Mouse (Mus musculus): ENCODE results near the gene Mrps9.
"Not testable (repeated sequence)": the region's sequence is repeated elsewhere in the genome, so short reads cannot be mapped to it uniquely, and the experiment has no call there.

Mrps9 gene

DNA sequence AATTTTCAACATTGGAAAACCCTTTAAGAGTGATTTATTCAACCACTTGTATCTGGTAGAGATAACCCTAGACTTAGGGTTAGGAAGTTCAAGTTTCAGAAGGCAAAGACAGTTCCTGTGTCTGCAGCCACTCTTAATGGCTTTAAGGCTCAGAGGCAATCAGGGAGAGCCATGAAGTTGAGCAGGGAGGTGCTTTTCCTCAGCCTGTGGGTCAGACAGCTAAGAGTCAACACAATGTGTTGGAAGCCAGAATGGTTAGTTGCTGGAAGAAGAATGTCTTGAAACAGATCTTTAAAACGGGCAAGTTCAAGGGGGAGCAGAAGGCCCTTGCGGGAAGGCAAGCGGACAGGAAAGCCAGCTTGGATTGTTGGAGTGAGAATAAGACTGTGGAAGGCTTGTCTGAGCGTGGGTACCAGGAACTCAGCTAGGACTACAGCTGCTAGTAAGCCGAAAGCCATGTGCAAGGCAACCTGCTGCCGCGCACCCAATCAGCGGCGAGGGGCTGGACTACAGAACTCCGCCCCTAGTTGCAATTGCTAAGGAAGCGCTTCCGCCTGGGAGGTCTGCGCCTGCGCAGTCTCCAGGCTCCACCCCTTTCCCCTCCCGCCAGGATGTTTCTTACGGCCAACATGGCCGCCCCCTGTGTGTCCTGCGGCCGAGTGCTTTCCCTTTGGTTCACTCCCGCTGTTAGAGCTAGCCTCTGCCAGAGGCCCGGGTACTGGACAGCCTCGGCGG is at the start of gene Mrps9:
Gene Mrps9 (plus strand): TSS at position 571 of the 735 bp plus-strand sequence.
- peak; percentile 98 to 99 for DNase-seq

DNA sequence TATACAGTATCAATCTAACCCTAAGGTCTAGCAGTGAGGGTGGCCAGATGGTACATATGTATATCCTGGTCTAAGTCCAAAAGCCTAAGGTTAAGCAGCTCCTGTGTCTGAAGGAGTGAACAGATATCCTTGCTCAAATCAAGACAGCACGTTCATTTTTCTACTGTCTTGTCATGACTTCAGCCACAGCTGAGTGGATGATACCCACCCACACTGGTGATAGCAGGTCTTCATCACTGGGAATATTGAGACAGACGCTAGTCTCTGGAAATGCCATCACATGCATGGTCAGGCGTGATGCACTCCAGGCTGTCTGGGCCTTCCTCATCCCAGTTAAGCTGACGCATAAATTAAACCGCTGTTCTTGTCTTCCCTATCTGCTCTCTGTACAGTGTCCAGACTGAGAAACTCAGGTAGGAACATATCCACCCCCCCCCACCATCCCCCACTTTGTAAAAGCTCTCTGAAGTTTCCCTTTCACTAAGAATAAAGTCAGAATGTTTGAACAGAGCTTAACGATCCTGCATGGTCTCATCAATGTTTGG is 37.7 kb upstream of the Mrps9 start:
- DNase-seq, result no peak

DNA sequence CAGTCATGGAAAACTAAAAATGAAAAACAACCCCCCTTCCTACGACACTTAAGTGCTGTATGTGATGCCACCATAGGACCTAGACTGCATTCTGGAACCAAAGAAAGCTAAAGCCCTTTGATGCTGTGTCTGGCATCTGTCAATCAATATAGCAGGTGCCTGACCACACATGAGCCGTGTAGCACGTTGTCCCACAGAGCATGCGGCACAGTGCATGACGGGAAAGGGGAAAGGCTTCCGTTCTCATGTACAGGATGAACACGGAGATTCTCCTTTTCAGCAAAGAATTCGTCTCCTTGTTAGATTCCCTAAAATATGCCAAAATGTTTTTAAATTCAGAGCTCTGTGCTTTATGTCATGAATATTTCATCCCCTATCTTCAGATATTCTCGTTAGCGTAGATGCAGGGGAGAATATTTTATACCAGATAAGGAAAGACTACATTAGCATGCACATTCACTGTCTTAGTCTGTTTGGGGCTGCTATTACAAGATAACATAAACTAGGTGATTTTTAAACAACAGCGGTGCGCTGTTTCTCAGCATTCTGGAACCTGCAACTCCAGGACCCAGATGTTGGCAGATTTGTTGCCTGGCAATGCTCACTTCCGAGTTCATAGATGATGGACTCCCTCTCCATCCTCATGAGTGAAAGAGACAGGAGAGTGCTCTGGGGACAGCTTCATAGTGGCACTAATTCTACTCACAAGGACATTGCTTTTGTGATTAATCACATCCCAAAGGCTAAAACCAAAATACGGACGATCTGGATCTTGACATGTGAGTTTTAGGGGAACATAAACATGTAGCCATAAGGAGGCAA is 36.0 kb upstream of the Mrps9 start:
- no peak for DNase-seq

DNA sequence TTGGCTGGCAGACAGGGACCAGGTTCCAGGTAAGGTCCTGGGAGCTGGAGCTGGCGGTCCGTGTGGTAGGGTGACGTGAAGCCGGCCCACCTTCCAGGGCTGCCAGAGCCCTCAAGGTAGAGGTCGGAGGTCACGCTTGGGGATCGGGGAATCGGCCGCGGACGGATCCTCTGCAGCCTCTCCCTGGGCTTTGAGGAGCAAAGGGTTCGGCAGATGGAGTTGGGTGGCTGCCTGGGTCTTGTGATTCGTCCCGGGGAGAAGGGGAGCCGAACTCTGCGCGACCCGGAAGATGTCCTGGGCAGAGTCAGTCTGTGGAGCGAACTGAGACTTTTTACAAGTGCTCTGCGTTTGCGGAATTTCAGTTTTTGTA is 350 bp downstream of the Mrps9 start:
- DNase-seq, result no peak

DNA sequence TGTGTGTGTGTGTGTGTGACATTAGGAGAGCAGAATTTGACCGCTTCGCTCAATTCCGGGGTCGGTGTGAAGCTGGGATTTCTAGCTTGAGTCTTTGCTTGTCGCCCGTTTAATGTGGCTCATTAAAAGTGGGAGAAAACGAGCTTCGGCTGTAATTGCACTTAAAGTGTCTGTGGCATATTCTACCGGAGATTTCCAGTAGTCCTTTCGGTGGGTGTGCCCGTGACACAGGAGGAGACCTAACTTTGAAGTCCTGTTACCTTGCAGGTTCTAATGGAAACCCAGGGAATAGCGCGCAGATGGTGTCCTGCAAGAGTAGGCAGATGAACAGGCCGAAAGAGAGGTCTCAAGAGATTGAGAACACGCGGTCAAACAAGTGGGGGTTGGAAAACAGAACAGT is 777 bp downstream of the Mrps9 start:
- DNase-seq, result peak; percentile 11 to 18

DNA sequence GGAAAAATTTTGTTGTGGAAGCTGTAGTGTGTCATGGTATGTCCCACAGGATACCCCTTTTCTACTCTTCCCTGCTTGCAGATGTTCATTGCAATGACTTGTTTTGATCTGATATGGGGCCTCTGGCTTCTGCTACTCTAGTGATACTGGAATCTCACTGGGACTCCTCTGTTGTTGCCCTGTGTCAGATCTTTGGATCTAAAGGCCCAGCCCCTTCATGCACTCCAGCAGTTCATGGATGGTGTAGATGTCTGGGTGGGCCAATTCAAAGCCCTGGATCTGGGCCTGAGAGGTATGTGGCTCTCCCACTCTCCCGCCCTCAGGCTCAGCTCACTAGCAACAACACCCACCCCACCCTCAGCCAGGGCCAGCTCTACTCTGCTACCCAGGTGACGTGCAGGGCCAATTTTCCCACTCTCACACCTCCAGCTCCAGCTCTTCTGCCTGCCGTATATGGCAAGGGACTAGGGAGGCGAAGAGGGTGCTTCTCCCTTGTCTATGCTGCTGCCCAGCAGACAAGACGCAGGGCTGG is 13.8 kb downstream of the Mrps9 start:
- DNase-seq, result no peak

DNA sequence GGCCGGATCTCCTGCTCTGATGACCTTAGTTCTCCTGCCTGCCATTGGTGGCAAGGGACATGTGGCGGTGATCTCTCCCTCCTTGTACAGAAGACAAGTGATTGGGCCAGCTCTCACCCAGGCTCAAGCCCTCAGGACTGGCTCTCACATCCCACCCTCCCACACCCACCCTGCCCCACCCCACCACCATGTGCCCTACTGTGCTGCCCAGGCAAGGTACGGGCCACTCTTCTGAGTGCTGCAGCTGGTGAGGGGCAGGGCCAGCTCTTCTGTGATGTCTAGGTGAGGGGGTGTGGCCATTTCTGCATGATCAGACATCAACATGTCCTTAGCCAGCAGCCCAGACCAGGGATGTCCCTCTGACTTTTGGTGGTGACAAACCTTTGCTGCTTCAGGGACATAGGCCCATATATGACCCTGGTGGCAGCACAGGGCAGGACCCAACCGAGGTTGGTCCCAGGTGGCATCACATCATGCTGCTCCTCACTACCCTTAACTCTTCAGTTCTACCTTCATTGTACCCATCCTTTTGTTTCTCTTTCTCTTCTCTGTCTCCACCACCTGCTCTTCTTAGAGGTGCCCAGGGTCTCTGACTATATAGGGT is 14.4 kb downstream of the Mrps9 start:
- no peak for DNase-seq

DNA sequence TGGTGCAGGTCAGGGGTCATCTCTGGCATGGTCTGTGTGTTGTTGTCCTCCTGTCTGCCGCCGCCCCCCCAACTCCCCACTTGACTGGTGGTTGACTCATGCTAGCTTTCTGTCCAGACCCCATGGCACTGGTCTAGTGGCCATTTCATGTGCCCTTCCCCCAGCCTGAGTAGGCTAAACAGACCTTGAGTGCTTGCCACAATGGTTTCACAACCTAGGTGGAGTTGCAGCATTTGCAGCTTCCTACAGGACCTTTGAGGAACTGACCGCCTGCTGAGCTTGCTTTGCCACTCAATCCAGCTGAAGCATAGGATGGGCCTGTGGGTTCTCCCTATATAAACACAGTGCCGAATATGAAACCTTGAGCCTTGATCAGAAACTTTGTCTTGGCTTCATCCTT is 15.0 kb downstream of the Mrps9 start:
- no peak for DNase-seq

DNA sequence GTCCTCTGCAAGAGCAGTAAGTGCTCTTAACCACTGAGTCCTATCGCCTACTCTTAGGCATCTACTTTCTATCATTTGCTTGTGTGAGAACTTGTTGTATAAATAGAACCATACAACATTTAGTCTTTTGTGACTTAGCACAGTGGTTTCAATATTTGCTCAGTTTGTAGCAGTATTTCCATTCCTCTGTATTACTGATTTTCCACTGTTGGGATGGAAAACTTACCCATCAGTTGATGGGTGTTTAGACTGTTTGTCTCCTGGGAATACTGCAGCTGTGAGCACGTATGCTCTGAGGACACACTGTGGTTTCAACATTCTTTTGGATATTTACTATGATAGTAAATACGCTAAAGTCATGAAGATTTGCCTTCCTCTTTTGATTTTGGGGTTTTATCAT is 16.2 kb downstream of the Mrps9 start:
- no peak for DNase-seq

DNA sequence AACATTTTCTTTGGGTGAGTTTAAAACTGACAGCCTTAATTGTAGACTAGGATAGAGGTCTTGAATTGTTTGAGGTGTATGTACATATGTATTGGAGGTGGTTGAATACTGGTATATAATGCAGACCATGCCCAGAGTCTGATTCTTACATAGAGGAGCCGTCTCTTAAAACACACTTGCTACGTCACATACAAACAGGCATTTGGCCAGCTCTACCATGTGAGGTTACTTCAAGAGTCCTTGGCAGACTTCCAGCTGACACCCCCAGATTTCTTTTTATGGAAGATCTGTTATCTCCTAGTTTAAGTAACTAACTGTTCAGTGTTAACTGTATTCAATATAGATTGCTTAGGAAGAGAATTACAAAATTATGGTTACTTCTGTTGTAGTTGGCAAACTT is 23.1 kb downstream of the Mrps9 start:
- DNase-seq, result no peak

DNA sequence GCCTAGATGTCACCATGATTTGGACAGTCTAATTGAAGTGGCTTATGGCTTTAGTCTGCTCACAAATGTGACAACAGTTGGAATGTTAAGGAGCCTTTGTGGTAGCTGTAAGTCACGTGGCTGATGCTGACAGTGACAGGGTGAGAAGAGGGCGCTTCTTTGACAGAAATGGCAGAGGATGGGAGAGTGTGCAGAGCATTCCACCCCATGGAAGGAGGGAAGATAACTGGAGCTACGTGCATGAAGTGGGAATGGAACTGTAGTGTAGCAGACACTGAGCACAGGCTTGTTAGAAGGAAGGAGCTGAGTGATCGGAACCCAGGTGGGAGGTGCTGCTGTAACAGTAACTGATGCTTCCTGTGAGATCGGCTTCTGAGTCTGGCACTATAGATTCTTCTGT is 24.2 kb downstream of the Mrps9 start:
- DNase-seq, result no peak

DNA sequence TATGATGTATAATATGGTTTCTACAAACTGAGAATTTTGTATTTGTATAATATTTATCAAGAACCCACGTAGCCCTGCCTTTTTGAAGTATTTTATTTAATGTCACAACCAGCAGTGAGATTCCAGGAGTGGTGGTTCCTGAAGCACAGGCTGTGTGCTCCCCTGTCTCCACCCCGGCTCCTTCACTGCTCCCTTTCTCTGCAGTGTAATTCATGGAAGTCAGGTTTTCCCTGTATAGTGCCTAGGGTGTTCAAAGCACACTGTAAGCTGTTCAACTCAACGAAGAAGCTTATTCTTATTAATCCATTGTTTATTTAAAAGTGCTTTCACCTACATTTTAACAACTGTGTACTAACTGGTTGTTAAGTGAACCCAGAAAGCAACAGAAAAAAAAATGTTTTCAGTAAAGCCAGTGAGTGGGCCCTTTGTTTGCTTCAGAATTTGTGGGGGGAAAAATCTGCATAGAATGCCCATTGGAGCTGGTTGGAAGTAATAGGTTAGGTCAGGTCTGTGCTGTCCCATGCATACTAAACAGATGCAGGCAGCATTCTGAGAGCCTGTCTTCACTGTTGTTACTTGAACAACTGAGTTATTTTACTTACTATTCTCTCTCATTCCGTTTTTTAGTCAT is 25.5 kb downstream of the Mrps9 start:
- no peak for DNase-seq

DNA sequence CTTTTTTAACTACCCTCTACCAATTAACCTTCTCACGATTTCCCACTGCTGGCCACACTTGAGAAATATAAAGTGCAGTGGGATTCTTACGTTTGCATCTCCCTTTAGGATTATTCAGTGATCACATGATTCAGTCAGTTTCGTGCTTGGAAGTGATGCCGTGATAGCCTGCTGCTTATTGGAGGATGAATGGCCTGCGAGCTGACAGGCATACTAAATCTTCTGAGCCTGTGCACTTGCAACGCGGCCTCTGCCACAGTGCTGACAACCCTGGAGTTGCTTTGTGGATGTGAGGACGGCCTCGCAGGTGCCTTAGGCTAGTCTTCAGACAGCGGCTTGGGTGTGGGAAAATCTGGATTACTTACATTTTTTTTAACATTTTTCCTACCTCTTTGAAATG is 26.2 kb downstream of the Mrps9 start:
- DNase-seq, result peak in 1 of 2 experiments; percentile 11

DNA sequence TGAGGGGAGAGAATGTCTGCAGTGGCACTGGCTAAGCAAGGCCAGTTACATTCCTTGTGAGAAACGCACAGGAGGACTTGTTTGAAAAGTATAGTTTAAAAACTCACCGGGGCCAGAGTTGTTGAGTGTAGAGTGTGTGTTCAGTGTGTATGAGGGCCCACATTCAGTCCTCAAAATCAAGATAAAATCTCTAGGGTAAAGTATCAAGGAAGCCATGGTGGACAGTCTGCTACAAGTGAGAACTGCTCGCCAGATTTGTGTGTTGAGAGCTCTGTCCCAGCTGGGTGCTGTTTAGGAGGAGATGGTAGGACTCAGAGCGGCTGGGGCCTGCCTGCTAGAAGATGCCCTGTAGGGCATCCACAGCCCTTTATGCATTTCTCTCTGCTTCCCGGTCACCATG is 27.8 kb downstream of the Mrps9 start:
- no peak for DNase-seq

DNA sequence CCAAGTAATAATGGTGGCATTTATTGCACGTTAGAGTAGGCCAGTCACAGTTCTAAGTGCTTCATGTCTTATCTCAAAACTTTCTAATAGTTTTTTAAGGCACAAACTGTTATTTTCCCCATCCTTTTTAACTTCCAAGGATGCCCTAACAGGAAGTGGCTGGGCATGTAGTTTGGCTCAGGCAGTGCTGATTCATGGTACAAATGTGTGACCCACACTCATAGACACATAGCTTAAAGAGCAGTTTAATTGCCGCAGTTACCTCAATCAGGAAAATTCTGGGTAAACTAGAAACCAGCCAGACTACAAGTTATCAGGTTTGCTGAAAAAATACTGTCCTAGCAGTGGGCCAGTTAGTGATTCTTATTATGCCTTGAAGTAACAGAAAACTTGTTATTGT is 31.2 kb downstream of the Mrps9 start:
- no peak for DNase-seq

DNA sequence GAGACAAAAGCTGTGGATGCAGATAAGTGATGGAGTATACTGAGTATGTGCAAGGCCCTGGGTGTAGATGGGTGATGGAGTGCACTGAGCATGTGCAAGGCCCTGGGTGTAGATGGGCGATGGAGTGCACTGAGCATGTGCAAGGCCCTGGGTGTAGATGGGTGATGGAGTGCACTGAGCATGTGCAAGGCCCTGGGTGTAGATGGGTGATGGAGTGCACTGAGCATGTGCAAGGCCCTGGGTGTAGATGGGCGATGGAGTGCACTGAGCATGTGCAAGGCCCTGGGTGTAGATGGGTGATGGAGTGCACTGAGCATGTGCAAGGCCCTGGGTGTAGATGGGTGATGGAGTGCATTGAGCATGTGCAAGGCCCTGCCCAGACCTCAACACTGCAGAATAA is 32.4 kb downstream of the Mrps9 start:
- DNase-seq, result not testable (repeated sequence)

DNA sequence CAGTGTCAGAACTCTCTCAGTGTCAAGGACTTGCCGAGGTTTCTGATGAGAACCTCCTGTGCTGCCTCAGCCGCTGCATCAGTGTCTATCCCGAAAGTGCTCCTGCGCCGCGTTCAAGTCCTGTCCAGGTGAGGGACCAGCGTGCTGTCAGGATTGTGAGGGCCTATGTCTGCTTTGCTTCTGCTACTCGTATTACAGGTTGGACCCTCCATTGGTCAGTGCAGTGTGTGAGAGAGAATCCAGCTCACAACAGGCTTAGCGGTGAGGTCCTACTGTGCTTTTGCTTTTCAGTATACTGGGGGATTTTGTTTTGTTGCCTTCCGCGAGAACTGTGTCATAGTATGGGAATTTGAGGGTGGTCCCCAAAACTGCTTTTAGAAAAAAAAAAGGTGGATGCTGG is 36.8 kb downstream of the Mrps9 start:
- DNase-seq, result no peak

DNA sequence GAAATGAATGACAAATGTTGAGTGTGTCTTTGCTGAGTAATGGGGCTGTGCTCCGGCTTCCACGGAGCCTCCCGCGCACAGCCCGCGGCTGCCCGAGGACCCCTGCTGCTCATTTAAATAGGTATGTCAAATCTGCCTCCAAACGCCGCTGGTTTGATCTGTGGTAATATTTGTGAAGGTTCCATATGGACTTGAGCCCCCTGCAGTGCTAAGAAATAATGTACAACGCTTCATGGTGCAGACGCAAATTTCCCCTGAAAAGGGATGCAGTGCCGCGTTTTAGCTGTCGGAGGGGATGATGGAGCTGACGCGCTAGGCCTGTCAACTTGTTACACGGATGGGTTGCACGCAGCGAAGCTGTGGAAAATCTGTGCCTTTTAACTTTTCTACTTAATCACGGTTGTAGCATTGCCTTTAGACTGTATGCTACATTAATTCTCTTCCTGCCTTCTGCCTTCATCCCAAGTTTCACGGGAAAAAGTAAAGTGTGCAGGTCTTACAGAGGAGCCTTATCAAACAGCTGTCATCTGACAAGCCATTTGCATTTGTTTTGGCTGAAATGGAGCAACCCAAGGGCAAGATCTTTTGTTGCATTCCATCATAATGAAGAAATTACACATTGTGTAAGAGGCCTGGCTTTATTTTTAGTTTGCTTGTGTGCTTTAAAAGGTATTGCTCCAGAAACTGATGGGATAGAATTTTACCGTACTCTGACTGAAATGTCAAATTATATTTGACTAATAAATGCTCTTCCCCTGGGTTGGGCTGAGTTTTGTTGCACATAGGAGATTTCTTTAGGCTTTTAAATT is 37.7 kb downstream of the Mrps9 start:
- DNase-seq, result peak; percentile 16 to 20

DNA sequence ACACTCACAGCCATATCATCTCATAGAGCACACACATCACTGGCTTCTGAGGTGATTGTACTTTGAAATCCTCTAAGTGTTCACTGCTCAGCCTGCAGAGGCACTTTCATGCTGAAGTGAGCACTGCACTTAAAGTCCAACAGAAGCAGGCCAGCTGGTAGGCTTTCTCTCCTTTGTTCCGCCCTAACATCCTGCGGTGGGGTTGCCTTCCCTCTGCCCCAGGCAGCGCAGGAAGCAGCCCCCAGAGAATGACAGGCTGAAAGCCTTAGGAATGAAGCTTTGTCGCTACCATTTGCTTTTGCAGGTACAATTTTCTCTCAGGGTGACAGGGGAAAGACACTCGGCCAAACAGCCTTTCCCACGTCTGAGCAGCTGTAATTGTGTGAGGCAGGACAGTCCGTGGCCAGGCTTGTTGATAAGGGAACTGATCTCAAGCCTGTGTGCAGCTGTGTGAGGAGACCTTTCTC is 38.4 kb downstream of the Mrps9 start:
- no peak for DNase-seq

DNA sequence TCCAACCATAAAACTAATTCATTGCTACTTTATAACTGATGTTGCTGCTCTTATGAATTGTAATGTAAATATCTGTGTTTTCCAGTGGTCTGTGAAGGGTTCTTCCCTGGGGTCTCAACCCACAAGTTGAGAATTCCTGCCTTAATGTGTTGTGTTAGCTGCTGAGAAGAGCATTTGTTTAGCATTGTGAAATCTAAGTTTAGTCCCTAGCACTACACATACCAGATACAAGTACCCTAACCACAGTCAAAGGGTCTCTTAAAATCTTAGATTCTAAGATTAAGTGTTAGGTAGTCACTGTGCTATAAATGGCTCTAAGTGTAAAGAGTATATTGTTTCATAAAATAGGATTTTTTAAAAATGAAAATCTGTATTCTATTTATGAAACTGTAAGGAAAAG is 43.7 kb downstream of the Mrps9 start:
- no peak for DNase-seq

DNA sequence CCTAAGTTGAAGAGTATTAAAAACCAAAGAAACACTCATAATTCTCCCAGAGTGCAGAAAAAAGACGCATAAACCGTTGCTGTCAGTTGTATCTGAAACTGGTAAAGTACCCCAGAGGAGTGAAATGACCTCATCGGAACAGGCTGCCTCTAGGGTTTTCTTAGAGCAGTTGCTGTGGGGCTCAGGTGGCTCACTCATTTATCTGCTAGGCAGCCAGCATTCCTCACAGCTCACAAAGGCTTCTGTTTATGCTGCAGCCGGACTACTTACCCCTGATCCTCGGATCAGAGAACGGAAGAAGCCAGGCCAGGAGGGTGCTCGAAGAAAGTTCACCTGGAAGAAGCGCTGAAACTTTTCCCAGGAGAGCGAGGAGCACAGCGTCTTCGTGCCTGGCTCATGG is 54.1 kb downstream of the Mrps9 start:
- DNase-seq, result no peak

DNA sequence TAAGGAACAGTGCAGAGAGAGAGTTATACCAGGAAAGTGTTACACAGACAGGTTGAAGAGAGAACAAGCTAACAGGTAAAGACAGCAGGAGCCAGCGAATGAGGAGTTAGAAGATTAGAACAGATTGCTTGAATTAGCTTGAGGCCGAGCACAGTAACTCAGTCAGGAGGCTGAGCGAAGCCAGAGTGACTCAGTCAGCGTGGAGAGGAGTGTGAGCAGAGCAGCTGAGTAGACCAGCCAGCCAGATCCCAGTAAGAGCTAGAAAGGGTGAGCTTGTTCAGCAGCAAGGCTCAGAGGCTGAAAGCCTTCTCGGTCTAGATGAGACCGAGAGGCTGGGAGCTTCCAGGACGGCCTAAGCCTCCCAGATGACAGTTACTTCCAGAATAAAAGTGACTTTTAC is 55.7 kb downstream of the Mrps9 start:
- no peak for DNase-seq

Data from cerebellum, postnatal 14 days (tissue).